Mouse (Mus musculus) erythroblast, embryonic 14.5 days (primary cell): ENCODE data around the gene Nrtn. TPM values are rescaled to one million over a fixed set of nuclear protein-coding genes. Genes with fewer than 3 reads are reported as not detected.
A peak's percentile ranks its signal among the peaks of the same experiment; 100 is the strongest.

Source experiments
- H3K27me3 ChIP-seq: 2 replicates; pipeline ENCODE4 v1.6.1; 2012; ENCODE audit warnings: inconsistent platforms; ENCODE audit not compliant: control insufficient read depth
- H3K36me3 ChIP-seq: 2 replicates; pipeline ENCODE4 v1.6.1; 2012; ENCODE audit warnings: mild to moderate bottlenecking, inconsistent platforms; ENCODE audit not compliant: control insufficient read depth
- H3K4me1 ChIP-seq: 2 replicates; pipeline ENCODE4 v1.6.1; 2012; ENCODE audit warnings: inconsistent platforms; ENCODE audit not compliant: control insufficient read depth
- H3K4me3 ChIP-seq: replicated peaks from 2 replicates; pipeline ENCODE3; 2012; ENCODE audit warnings: moderate library complexity, mild to moderate bottlenecking, inconsistent platforms
- H3K9me3 ChIP-seq: 2 replicates; pipeline ENCODE4 v1.6.1; 2012; ENCODE audit warnings: low read length, inconsistent platforms, mixed read lengths; ENCODE audit not compliant: control insufficient read depth
- GATA1 ChIP-seq: IDR thresholded peaks from 2 replicates; pipeline ENCODE4 v1.6.1; 2012; ENCODE audit warnings: low read length, inconsistent platforms, mixed read lengths
- TAL1 ChIP-seq: IDR thresholded peaks from 3 replicates; pipeline ENCODE4 v1.6.1; 2012; ENCODE audit warnings: low read length, inconsistent platforms, mixed read lengths
- polyA plus RNA-seq: library from polyadenylated mRNA; stranded (reverse); fragments of >175 nt; gene quantifications from 2 replicates; pipeline ENCODE4 v1.2.3, GENCODE M21; 2012

Nrtn gene
- polyA plus RNA-seq, 1 experiment: 2.2 TPM

GRCm38 (mm10) chr17:56764474-56765354 is 7.4 kb upstream of the Nrtn start, which contains the start of gene Dus3l:
Dus3l (plus strand) TSS chr17:56764757.
- TF ChIP-seq TAL1: no peak
- TF ChIP-seq GATA1: no peak
- Histone ChIP-seq H3K27me3 (no peaks in the 10 kb centered on the region; the same call in 1 of the 2 replicates), H3K9me3 (peaks cover 12% of the 10 kb centered on the region), H3K4me3 (peak within 1 kb of the TSS; percentile 100), H3K36me3 (peaks cover 39% of the 10 kb centered on the region), H3K4me1 (peaks cover 61% of the 10 kb centered on the region)

- H3K27me3 ChIP-seq: peaks cover 4% of the 10 kb centered on the region; the same call in 1 of the 2 replicates
- H3K4me1 ChIP-seq: peaks cover 70% of the 10 kb centered on the region
- peaks cover 30% of the 10 kb centered on the region for H3K36me3 ChIP-seq
- peaks cover 12% of the 10 kb centered on the region for H3K9me3 ChIP-seq
- H3K4me3 ChIP-seq: peak overlapping the region; percentile 100
- TF ChIP-seq GATA1: no peak
These were observed 6.5 kb upstream of the Nrtn start for GRCm38 (mm10) chr17:56763741-56764250.

GRCm38 (mm10) chr17:56762769-56763731 is 5.7 kb upstream of the Nrtn start:
- Histone ChIP-seq H3K36me3 (peaks cover 23% of the 10 kb centered on the region), H3K4me3 (peak overlapping the region; percentile 71), H3K27me3 (peaks cover 4% of the 10 kb centered on the region; the same call in 1 of the 2 replicates), H3K9me3 (peaks cover 10% of the 10 kb centered on the region), H3K4me1 (peaks cover 78% of the 10 kb centered on the region)
- no peak for TF ChIP-seq TAL1
- peak; percentile 60 for TF ChIP-seq GATA1

GRCm38 (mm10) chr17:56761991-56762410 is 4.7 kb upstream of the Nrtn start:
- peaks cover 11% of the 10 kb centered on the region for H3K27me3 ChIP-seq
- H3K9me3 ChIP-seq: peaks cover 5% of the 10 kb centered on the region
- H3K4me3 ChIP-seq: peak overlapping the region; percentile 71
- peaks cover 12% of the 10 kb centered on the region for H3K36me3 ChIP-seq
- H3K4me1 ChIP-seq: peaks cover 86% of the 10 kb centered on the region
- TF ChIP-seq TAL1: peak; percentile 85
- TF ChIP-seq GATA1: peak; percentile 92

GRCm38 (mm10) chr17:56761077-56761476 is 3.7 kb upstream of the Nrtn start:
- peak; percentile 13; the same call in 1 of the 2 replicates for TF ChIP-seq GATA1
- TF ChIP-seq TAL1: no peak
- peaks cover 20% of the 10 kb centered on the region for H3K27me3 ChIP-seq
- peaks cover 89% of the 10 kb centered on the region for H3K4me1 ChIP-seq
- peaks cover 5% of the 10 kb centered on the region for H3K9me3 ChIP-seq
- peaks cover 4% of the 10 kb centered on the region; the same call in 1 of the 2 replicates for H3K36me3 ChIP-seq
- peak overlapping the region; percentile 71 for H3K4me3 ChIP-seq

GRCm38 (mm10) chr17:56759261-56759660 is 1.9 kb upstream of the Nrtn start:
- TF ChIP-seq GATA1: no peak
- no peak for TF ChIP-seq TAL1
- H3K27me3 ChIP-seq: peaks cover 38% of the 10 kb centered on the region
- peaks cover 5% of the 10 kb centered on the region for H3K9me3 ChIP-seq
- H3K4me1 ChIP-seq: peaks cover 84% of the 10 kb centered on the region
- H3K4me3 ChIP-seq: no peak overlapping the region
- H3K36me3 ChIP-seq: no peaks in the 10 kb centered on the region

GRCm38 (mm10) chr17:56758132-56758531 is 802 bp upstream of the Nrtn start:
- H3K36me3 ChIP-seq: no peaks in the 10 kb centered on the region
- H3K4me1 ChIP-seq: peaks cover 74% of the 10 kb centered on the region

GRCm38 (mm10) chr17:56756703-56757399 is 479 bp downstream of the Nrtn start:
- H3K4me1 ChIP-seq: peaks cover 69% of the 10 kb centered on the region
- no peaks in the 10 kb centered on the region for H3K36me3 ChIP-seq
- TF ChIP-seq TAL1 (no peak), GATA1 (no peak)
- H3K9me3 ChIP-seq: peaks cover 5% of the 10 kb centered on the region
- peak overlapping the region; percentile 57 for H3K4me3 ChIP-seq
- peaks cover 62% of the 10 kb centered on the region for H3K27me3 ChIP-seq

More at GRCm38 (mm10) chr17:56758132-56758531, 802 bp upstream of the Nrtn start:
- Histone ChIP-seq H3K27me3 (peaks cover 49% of the 10 kb centered on the region), H3K4me3 (peak overlapping the region; percentile 4), H3K9me3 (peaks cover 5% of the 10 kb centered on the region)
- no peak for TF ChIP-seq TAL1
- TF ChIP-seq GATA1: no peak
